ENCODE assay signal across 23 mouse cellular contexts in the genomic region with DNA sequence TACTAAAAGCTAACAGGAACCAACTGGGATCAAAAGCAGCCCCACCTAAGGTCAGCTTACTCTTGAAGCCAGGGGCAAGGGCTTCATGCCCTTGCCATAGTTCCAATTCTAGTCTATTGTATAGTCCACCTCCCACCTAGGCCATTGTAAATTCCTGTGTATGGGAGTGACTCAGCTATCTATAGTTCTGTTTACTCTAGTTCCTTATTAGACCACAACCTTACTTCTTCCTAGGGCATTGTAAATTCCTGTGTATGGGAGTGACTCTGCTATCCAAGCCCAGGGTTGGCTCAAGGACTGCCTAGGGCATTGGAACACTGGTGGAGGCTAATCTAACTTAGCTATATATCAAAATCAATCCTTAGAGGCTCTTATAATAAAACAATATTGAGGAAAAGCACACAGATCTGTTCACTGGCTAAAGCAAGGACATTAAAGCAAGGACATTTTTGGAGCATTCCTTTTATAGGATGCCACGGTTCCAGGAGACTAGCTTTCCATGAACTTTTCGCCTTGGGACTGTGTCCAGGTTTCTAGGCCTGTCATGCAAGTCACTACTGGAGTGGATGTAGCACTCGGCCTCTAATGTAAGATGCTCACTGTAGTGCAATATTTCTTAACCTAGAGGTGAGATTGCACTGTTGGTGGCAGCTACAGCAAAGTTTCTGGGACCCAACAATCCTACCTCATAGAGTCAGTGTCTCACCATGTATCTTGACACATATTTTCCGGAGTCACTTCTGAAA.
DNase-seq lines count a peak whose midpoint lies in the region; ATAC-seq and TF ChIP-seq lines count a peak whose summit lies in the region.
"Had no signal": no experiment of that assay in that cellular context is flagged by ENCODE, and none has a peak within 500 bp of the region (broad histone marks: within the 10 kb centered on the region; RNA-seq: fewer than 3 reads in every experiment).

No protein-coding gene starts in this region.

- peaks cover 14% of the 10 kb centered on the region for H3K9me3 ChIP-seq in ES-Bruce4 (replicated peaks; ENCODE audit: control insufficient read depth, insufficient read depth, low read length, poor library complexity, severe bottlenecking)
- no peaks in the 10 kb centered on the region for H3K9me3 ChIP-seq in intestine, embryonic 16.5 days (ENCODE audit: control insufficient read depth, low read length)
- H3K9me3 ChIP-seq: forebrain, embryonic 10.5 days; forebrain, embryonic 13.5 days; hindbrain, embryonic 10.5 days; hindbrain, embryonic 13.5 days; kidney, embryonic 15.5 days had no signal

- no peak for TF ChIP-seq POLR2A in ES-Bruce4 (IDR thresholded peaks at IDR 0.05; ENCODE audit: insufficient read depth, low read length)

- no peak overlapping the region for H3K9ac ChIP-seq in ES-Bruce4 (ENCODE audit: low read depth, poor library complexity, severe bottlenecking)
- no peak overlapping the region for H3K9ac ChIP-seq in intestine, embryonic 16.5 days (ENCODE audit: low read depth, low read length)
- H3K9ac ChIP-seq: forebrain, embryonic 13.5 days; hindbrain, embryonic 13.5 days; kidney, embryonic 15.5 days had no signal

- H3K4me3 ChIP-seq in ES-Bruce4 (ENCODE audit: low read depth, low read length), result no peak overlapping the region
- no peak overlapping the region for H3K4me3 ChIP-seq in intestine, embryonic 16.5 days (ENCODE audit: low read length)
- H3K4me3 ChIP-seq: forebrain, embryonic 10.5 days; forebrain, embryonic 13.5 days; hindbrain, embryonic 10.5 days; hindbrain, embryonic 13.5 days; kidney, embryonic 15.5 days had no signal

- H3K4me1 ChIP-seq in ES-Bruce4 (ENCODE audit: control insufficient read depth, insufficient read depth, low read length), result peaks cover 2% of the 10 kb centered on the region
- no peaks in the 10 kb centered on the region for H3K4me1 ChIP-seq in intestine, embryonic 16.5 days (ENCODE audit: control insufficient read depth, insufficient read depth, low read length)
- H3K4me1 ChIP-seq: forebrain, embryonic 10.5 days; forebrain, embryonic 13.5 days; hindbrain, embryonic 10.5 days; hindbrain, embryonic 13.5 days; kidney, embryonic 15.5 days had no signal

- intact Hi-C loops in heart, postnatal 14 days (cut with DNase I), result no loop called here

- H3K36me3 ChIP-seq in ES-Bruce4 (ENCODE audit: control insufficient read depth, insufficient read depth, low read length, poor library complexity, severe bottlenecking), result no peaks in the 10 kb centered on the region
- no peaks in the 10 kb centered on the region for H3K36me3 ChIP-seq in intestine, embryonic 16.5 days (ENCODE audit: control insufficient read depth, insufficient read depth, low read length)
- H3K36me3 ChIP-seq: forebrain, embryonic 10.5 days; hindbrain, embryonic 10.5 days; hindbrain, embryonic 13.5 days; kidney, embryonic 15.5 days had no signal

- no peak for TF ChIP-seq EP300 in ES-Bruce4 (IDR thresholded peaks at IDR 0.05; ENCODE audit: insufficient read depth, low read depth, low read length)

- peak overlapping the region; percentile 36 for H3K27ac ChIP-seq in ES-Bruce4 (ENCODE audit: insufficient read depth, low read length)
- no peak overlapping the region; the same call in 1 of the 2 replicates for H3K27ac ChIP-seq in intestine, embryonic 16.5 days (ENCODE audit: low read length)
- H3K27ac ChIP-seq: forebrain, embryonic 10.5 days; forebrain, embryonic 13.5 days; hindbrain, embryonic 10.5 days; hindbrain, embryonic 13.5 days; kidney, embryonic 15.5 days had no signal

- no peak for TF ChIP-seq CTCF in ES-Bruce4 (IDR thresholded peaks at IDR 0.05; ENCODE audit: low read depth, low read length)

- DNase-seq in adrenal gland, adult (ENCODE audit: inconsistent age in 2 of 2, low spot score in 1 of 2), result peak; percentile 4 to 61
- DNase-seq in adrenal gland, postnatal 14 days, result no peak
- DNase-seq in ZHBTc4 (ENCODE audit: low read depth, low spot score), result peak; percentile 76
- DNase-seq in heart, postnatal 14 days, result no peak
- no peak for DNase-seq in kidney, adult 11 months
- DNase-seq: cerebellum, adult 11-12 months; cerebellum, adult 8-10 months; cerebellum, postnatal 14 days; gastrocnemius, postnatal 10 days; heart, adult 11 months; heart, postnatal 36 days; kidney, adult 2 months had no signal

- no peak overlapping the region for H3K4me2 ChIP-seq in intestine, embryonic 16.5 days (ENCODE audit: low read depth, low read length)
- H3K4me2 ChIP-seq: forebrain, embryonic 13.5 days; heart, embryonic 11.5 days; hindbrain, embryonic 13.5 days; kidney, embryonic 15.5 days had no signal

- WGBS in intestine, embryonic 16.5 days, result 71% methylated on average over 4 of the region's 4 CpGs

- H3K27me3 ChIP-seq in ES-Bruce4 (ENCODE audit: control insufficient read depth, insufficient read depth, low read length, poor library complexity, severe bottlenecking), result no peaks in the 10 kb centered on the region
- no peaks in the 10 kb centered on the region for H3K27me3 ChIP-seq in intestine, embryonic 16.5 days (replicated peaks; ENCODE audit: control insufficient read depth, insufficient read depth, low read length)
- H3K27me3 ChIP-seq: forebrain, embryonic 13.5 days; hindbrain, embryonic 13.5 days; kidney, embryonic 15.5 days had no signal

- peak; percentile 96 for ATAC-seq in intestine, embryonic 16.5 days
- no peak for ATAC-seq in cerebellum, adult (ENCODE audit: insufficient number of reproducible peaks, low FRiP score, low TSS enrichment)
- ATAC-seq: forebrain, embryonic 13.5 days; forebrain, embryonic 16.5 days; hindbrain, embryonic 16.5 days had no signal

Comparison
In these comparisons a context has a peak if more than half of its experiments do, and no peak if none do; other contexts are left out.
1. DNase-seq: peak in adrenal gland, adult (2 of 2) and ZHBTc4 (single experiment); none in adrenal gland, postnatal 14 days (single experiment), heart, postnatal 14 days (0 of 2) and kidney, adult 11 months (single experiment).